Mouse (Mus musculus) cerebellum, postnatal 25 days (tissue): ENCODE data around the gene Rplp1.

Experiments used
- DNase-seq, 2 experiments: peaks; one replicate each; pipeline ENCODE4 v3.0.0; 2021; ENCODE audit warnings: mixed read lengths in 2 of 2

Rplp1 gene

DNA sequence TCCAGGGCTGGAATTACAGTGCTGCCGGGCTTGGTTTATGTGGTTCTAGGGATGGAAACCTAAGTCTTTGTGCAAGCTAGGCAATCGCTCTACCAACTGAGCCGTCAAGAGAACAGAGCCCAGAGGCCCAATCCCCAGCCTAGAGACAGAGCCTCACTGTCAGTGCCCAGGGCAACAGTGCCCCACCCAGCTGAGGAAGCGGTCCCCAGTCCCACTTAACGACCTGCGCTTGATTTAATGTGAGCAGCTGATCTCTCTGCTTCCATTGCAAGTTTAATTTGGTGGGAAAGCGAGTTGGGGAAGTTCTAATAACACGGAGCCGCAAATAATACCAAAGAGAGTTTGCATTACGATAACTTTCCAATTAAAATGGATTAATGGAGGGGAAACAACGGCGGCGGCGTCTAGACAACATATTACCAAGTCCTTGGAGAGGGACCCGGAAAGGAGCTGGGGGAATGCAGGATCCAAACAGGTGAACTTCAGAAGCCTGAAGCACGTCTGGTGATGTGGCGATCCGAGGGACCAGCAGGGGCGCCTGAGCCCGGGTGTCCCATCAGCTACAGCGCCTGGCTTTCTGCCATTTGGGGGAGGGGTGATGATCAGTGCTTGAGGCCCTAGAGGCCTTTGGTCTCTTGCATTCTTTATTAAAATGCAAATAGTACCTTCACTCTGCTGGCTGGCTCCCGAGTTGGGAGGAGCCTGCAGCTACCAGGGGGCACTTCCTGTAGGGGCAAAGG, 36.8 kb downstream of the Rplp1 start:
- no peak for DNase-seq

DNA sequence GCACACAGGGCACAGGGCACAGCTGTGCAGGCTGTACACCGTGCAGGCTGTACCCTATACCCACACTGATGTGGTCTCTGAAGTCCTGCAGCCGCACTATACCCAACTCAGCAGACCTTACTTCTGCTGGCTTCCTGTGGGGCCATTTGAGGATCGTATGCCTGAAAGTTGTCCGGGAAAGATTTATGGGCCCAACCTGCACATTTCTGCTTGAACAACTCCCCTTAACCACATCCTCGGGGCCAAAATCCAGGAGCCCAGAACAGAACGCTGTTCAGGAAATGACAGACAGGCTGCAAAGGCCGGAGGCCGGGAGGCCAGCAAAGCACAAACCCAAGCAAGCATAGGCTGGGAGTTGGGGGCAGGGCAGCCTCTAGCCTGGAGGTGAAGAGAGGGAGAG, 41.0 kb downstream of the Rplp1 start:
- no peak for DNase-seq

DNA sequence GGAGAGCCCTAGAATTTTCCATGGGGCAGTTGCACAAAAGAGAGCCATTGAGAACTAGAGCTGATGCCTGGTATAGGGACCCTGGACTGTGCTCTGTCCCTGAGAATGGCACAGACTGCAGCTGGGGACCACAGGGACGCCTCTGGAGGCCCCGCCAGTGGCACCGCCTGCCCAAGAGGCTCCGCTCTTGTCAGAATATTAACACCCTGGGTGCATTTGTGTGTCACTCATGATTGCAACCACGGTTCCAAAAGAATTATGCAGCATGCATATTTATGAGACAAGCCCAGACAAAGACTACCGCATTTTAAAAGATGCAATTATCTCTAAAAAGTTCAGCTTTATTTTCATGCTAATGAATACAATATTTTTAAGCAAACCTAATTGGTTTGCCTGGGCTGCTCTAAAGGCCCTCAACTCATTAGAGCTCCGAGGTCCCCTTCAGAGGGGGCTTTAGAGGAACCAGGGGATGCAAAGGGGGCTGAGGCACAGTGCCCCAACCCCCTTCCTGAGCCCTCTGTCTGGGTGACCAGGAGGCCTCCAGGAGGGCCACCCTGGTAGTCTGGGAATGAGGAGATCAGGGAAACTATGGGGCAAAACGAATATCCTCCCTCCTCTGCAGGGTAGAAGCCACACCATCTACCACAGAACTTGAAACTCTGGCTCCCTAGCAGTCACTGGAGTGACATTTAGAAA, 41.9 kb downstream of the Rplp1 start:
- DNase-seq: no peak

DNA sequence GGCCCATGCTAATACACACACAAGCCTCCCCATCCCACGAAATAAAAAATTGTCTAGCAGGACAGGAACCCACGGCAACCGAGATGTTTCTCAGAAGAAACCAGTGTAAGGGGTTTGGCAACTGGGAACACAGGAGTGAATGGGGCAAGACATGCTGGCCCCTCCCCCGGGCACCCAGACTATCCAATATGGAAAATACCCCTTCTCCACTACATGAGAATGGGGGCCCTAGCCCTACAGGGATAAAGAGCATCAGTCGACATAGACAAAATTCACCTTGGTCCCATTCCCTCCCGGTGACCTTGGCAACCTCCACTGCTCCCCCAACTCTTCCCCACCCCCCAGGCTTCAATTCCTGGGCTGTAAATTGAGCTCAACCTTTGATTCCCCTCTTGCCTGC, 42.5 kb downstream of the Rplp1 start:
- no peak for DNase-seq

DNA sequence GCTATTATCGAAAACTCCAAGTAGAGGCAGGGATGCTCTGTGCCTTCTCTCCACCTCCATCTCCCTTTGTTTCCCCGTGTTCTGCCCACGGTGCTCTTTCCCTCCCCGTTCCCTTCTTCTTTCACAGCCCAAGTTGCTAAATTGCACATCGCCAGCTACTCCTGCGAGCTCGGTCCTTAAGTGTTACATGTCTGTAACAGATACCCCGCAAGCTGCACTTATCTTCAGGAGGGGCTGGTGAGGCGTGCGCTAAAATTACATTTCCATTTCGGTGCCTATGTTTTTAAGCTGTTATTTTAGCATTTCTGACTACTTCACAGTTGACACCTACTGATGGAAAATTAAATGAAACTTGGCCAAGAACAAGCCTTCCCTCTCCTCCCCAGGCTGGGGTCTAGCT, 46.7 kb downstream of the Rplp1 start:
- DNase-seq: no peak
